ENCODE assay signal across 8 mouse cellular contexts in genomic region chr7:10494786-10495521, GRCm38 (mm10). TPM values are rescaled to one million over a fixed set of nuclear protein-coding genes. Genes with fewer than 3 reads are reported as not detected.
DNase-seq lines count a peak whose midpoint lies in the region; ATAC-seq and TF ChIP-seq lines count a peak whose summit lies in the region.

Gene Zik1, minus strand, starts transcription at chr7:10495394.

- peak; percentile 97 for ATAC-seq in forebrain, embryonic 12.5 days (ENCODE audit: low FRiP score)
- peak; percentile 98 for ATAC-seq in heart, embryonic 16.5 days (replicated peaks; ENCODE audit: extremely low read depth, insufficient read depth, low FRiP score)
- peak; percentile 98 for ATAC-seq in liver, embryonic 11.5 days (replicated peaks; ENCODE audit: low FRiP score)
- ATAC-seq in stomach, embryonic 14.5 days (ENCODE audit: insufficient number of reproducible peaks, insufficient read depth, low FRiP score, low read depth): peak; percentile 99

- H3K9me3 ChIP-seq in ES-Bruce4 (replicated peaks; ENCODE audit: control insufficient read depth, insufficient read depth, low read length, poor library complexity, severe bottlenecking): no peaks in the 10 kb centered on the region
- no peaks in the 10 kb centered on the region for H3K9me3 ChIP-seq in forebrain, embryonic 12.5 days
- no peaks in the 10 kb centered on the region for H3K9me3 ChIP-seq in heart, embryonic 16.5 days (replicated peaks; ENCODE audit: control insufficient read depth, low read length)
- no peaks in the 10 kb centered on the region for H3K9me3 ChIP-seq in liver, embryonic 11.5 days (ENCODE audit: control insufficient read depth, low read length)
- H3K9me3 ChIP-seq in stomach, embryonic 14.5 days (ENCODE audit: control insufficient read depth, low read depth, low read length): no peaks in the 10 kb centered on the region

- H3K79me2 ChIP-seq in myocyte (ENCODE audit: control insufficient read depth, insufficient read depth): peaks cover 11% of the 10 kb centered on the region

- TF ChIP-seq POLR2A in ES-Bruce4 (IDR thresholded peaks at IDR 0.05; ENCODE audit: insufficient read depth, low read length) (no peak), myocyte (IDR thresholded peaks at IDR 0.05; ENCODE audit: insufficient read length, low read depth) (no peak)

- H3K4me1 ChIP-seq in ES-Bruce4 (ENCODE audit: control insufficient read depth, insufficient read depth, low read length): no peaks in the 10 kb centered on the region
- H3K4me1 ChIP-seq in forebrain, embryonic 12.5 days: peaks cover 11% of the 10 kb centered on the region
- peaks cover 8% of the 10 kb centered on the region for H3K4me1 ChIP-seq in heart, embryonic 16.5 days (ENCODE audit: control insufficient read depth, insufficient read depth, low read length)
- no peaks in the 10 kb centered on the region for H3K4me1 ChIP-seq in liver, embryonic 11.5 days (replicated peaks; ENCODE audit: control insufficient read depth, insufficient read depth, low read length)
- peaks cover 7% of the 10 kb centered on the region; the same call in 1 of the 2 replicates for H3K4me1 ChIP-seq in stomach, embryonic 14.5 days (ENCODE audit: control insufficient read depth, insufficient read depth, low read length)

- H3K27me3 ChIP-seq in ES-Bruce4 (ENCODE audit: control insufficient read depth, insufficient read depth, low read length, poor library complexity, severe bottlenecking): no peaks in the 10 kb centered on the region
- H3K27me3 ChIP-seq in forebrain, embryonic 12.5 days: no peaks in the 10 kb centered on the region
- no peaks in the 10 kb centered on the region for H3K27me3 ChIP-seq in heart, embryonic 16.5 days (ENCODE audit: control insufficient read depth, insufficient read depth, low read length)
- H3K27me3 ChIP-seq in liver, embryonic 11.5 days (replicated peaks; ENCODE audit: control insufficient read depth, insufficient read depth, low read length): no peaks in the 10 kb centered on the region
- H3K27me3 ChIP-seq in myocyte (ENCODE audit: control insufficient read depth, insufficient read depth, insufficient read length): no peaks in the 10 kb centered on the region
- H3K27me3 ChIP-seq in stomach, embryonic 14.5 days (ENCODE audit: control insufficient read depth, insufficient read depth, low read length): no peaks in the 10 kb centered on the region

- TF ChIP-seq EP300 in ES-Bruce4 (IDR thresholded peaks at IDR 0.05; ENCODE audit: insufficient read depth, low read depth, low read length): no peak

- H3ac ChIP-seq in myocyte (ENCODE audit: control insufficient read depth, insufficient read length): peak within 1 kb of the TSS; percentile 58

- H3K4me3 ChIP-seq in ES-Bruce4 (ENCODE audit: low read depth, low read length) (peak within 1 kb of the TSS; percentile 91), myocyte (peak within 1 kb of the TSS; percentile 73)
- H3K4me3 ChIP-seq in forebrain, embryonic 12.5 days (replicated peaks): peak within 1 kb of the TSS; percentile 62
- peak within 1 kb of the TSS; percentile 81 for H3K4me3 ChIP-seq in heart, embryonic 16.5 days (ENCODE audit: low read length)
- peak within 1 kb of the TSS; percentile 69 for H3K4me3 ChIP-seq in liver, embryonic 11.5 days (ENCODE audit: low read depth, low read length)
- peak within 1 kb of the TSS; percentile 68 for H3K4me3 ChIP-seq in stomach, embryonic 14.5 days (ENCODE audit: low read depth, low read length)

- H3K36me3 ChIP-seq in ES-Bruce4 (ENCODE audit: control insufficient read depth, insufficient read depth, low read length, poor library complexity, severe bottlenecking) (peaks cover 21% of the 10 kb centered on the region), myocyte (ENCODE audit: control insufficient read depth, insufficient read depth) (peaks cover 12% of the 10 kb centered on the region)
- H3K36me3 ChIP-seq in forebrain, embryonic 12.5 days (replicated peaks): peaks cover 33% of the 10 kb centered on the region
- peaks cover 22% of the 10 kb centered on the region for H3K36me3 ChIP-seq in heart, embryonic 16.5 days (ENCODE audit: control insufficient read depth, insufficient read depth)
- H3K36me3 ChIP-seq in liver, embryonic 11.5 days (ENCODE audit: control insufficient read depth, insufficient read depth, low read length): peaks cover 13% of the 10 kb centered on the region; the same call in 1 of the 2 replicates
- peaks cover 11% of the 10 kb centered on the region for H3K36me3 ChIP-seq in stomach, embryonic 14.5 days (ENCODE audit: control insufficient read depth, insufficient read depth, low read length)

- DNase-seq in cerebellum, adult 11 months: peak; percentile 62
- DNase-seq in kidney, postnatal 14 days: peak; percentile 67
- peak; percentile 65 for DNase-seq in liver, embryonic 11.5 days (ENCODE audit: low spot score)

- H3K4me2 ChIP-seq in forebrain, embryonic 12.5 days: peak within 1 kb of the TSS; percentile 76
- peak within 1 kb of the TSS; percentile 81 for H3K4me2 ChIP-seq in heart, embryonic 16.5 days (ENCODE audit: low read depth, low read length)
- peak within 1 kb of the TSS; percentile 77 for H3K4me2 ChIP-seq in liver, embryonic 11.5 days
- peak within 1 kb of the TSS; percentile 81 for H3K4me2 ChIP-seq in myocyte (ENCODE audit: low read depth)
- H3K4me2 ChIP-seq in stomach, embryonic 14.5 days (replicated peaks; ENCODE audit: low read depth, low read length): peak within 1 kb of the TSS; percentile 70

- WGBS in forebrain, embryonic 12.5 days: 1% methylated on average over 33 of the region's 33 CpGs
- WGBS in heart, embryonic 16.5 days: 2% methylated on average over 33 of the region's 33 CpGs
- 3% methylated on average over 33 of the region's 33 CpGs for WGBS in liver, embryonic 11.5 days
- WGBS in stomach, embryonic 14.5 days: 1% methylated on average over 33 of the region's 33 CpGs

- H3K27ac ChIP-seq in ES-Bruce4 (ENCODE audit: insufficient read depth, low read length): no peak within 1 kb of the TSS
- peak within 1 kb of the TSS; percentile 59 for H3K27ac ChIP-seq in forebrain, embryonic 12.5 days
- 0 out of 2 replicates have a peak within 1 kb of the TSS, but pooled peaks have one; percentile 25 for H3K27ac ChIP-seq in heart, embryonic 16.5 days (ENCODE audit: low read length)
- no peak within 1 kb of the TSS for H3K27ac ChIP-seq in liver, embryonic 11.5 days (ENCODE audit: low read depth, low read length)
- H3K27ac ChIP-seq in stomach, embryonic 14.5 days (ENCODE audit: low read length): no peak within 1 kb of the TSS

- peak within 1 kb of the TSS; percentile 45 for H3K9ac ChIP-seq in ES-Bruce4 (ENCODE audit: low read depth, poor library complexity, severe bottlenecking)
- peak within 1 kb of the TSS; percentile 75 for H3K9ac ChIP-seq in forebrain, embryonic 12.5 days
- peak within 1 kb of the TSS; percentile 83 for H3K9ac ChIP-seq in heart, embryonic 16.5 days (ENCODE audit: low read length)
- peak within 1 kb of the TSS; percentile 75 for H3K9ac ChIP-seq in liver, embryonic 11.5 days (ENCODE audit: low read depth, low read length)
- peak within 1 kb of the TSS; percentile 64 for H3K9ac ChIP-seq in stomach, embryonic 14.5 days (replicated peaks; ENCODE audit: low read depth, low read length)

- TF ChIP-seq CTCF in ES-Bruce4 (IDR thresholded peaks at IDR 0.05; ENCODE audit: low read depth, low read length): no peak

TF ChIP-seq in myocyte, 11 proteins besides CTCF, POLR2A, EP300 and RAD21:
- TF ChIP-seq MYOG (IDR thresholded peaks at IDR 0.05; ENCODE audit: control insufficient read depth in 1 of 3, insufficient read depth in 1 of 3, insufficient read length in 2 of 3, low read depth in 2 of 3) (no peak), SRF (IDR thresholded peaks at IDR 0.05; ENCODE audit: control insufficient read depth, insufficient read length, low read depth) (no peak), TCF3 (IDR thresholded peaks at IDR 0.05; ENCODE audit: insufficient read length, low read depth) (no peak), TCF12 (IDR thresholded peaks at IDR 0.05; ENCODE audit: insufficient read depth, poor library complexity, severe bottlenecking) (no peak), MYOD1 (IDR thresholded peaks at IDR 0.05; ENCODE audit: control insufficient read depth in 1 of 3, insufficient read length in 2 of 3, low read depth in 2 of 3) (no peak), REST (IDR thresholded peaks at IDR 0.05; ENCODE audit: insufficient read depth, insufficient read length) (no peak), POLR2AphosphoS2 (IDR thresholded peaks at IDR 0.05; ENCODE audit: insufficient read length, low read depth) (no peak), E2F4 (IDR thresholded peaks at IDR 0.05; ENCODE audit: insufficient read depth) (peak; percentile 21)
TF ChIP-seq in myocyte: peak in this region for 1.

RNA-seq across cellular contexts. Expression of gene Zik1, which starts in this region (rescaled TPM):
- polyA plus RNA-seq in ES-Bruce4 (2011; ENCODE audit: insufficient read depth, insufficient read length, low read depth, missing spikeins) (6.6 and 7.2 TPM in 2 replicates), myocyte (2012; fragmentation: generic; extraction: Trizol) (0.96 TPM)
- 57.8 and 62.8 TPM in 2 replicates for polyA plus RNA-seq in forebrain, embryonic 12.5 days (2016; fragmentation: Nextera tagmentation; extraction: Ambion mirVana)
- 4.8 and 5.2 TPM in 2 replicates for polyA plus RNA-seq in heart, embryonic 16.5 days (2015; fragmentation: Nextera tagmentation; extraction: Ambion mirVana)
- polyA plus RNA-seq in liver, embryonic 11.5 days (2014; fragmentation: Nextera tagmentation; extraction: Ambion mirVana): 9.9 and 10.5 TPM in 2 replicates
- 14.3 and 14.4 TPM in 2 replicates for polyA plus RNA-seq in stomach, embryonic 14.5 days (2014; fragmentation: Nextera tagmentation; extraction: Ambion mirVana)

Comparison
In these comparisons a context has a peak if more than half of its experiments do, and no peak if none do; other contexts are left out.
1. H3K27ac ChIP-seq: peak in forebrain, embryonic 12.5 days (single experiment) and heart, embryonic 16.5 days (single experiment); none in ES-Bruce4 (single experiment), liver, embryonic 11.5 days (single experiment) and stomach, embryonic 14.5 days (single experiment).
2. Peak in every context shown above with its lines, with median percentiles within 50 percentile points of each other: H3K4me3 ChIP-seq, H3K9ac ChIP-seq, DNase-seq, ATAC-seq and H3K4me2 ChIP-seq.